Mouse (Mus musculus): ENCODE measurements around the gene Gpr171. TPM values are rescaled to one million over a fixed set of nuclear protein-coding genes. Genes with fewer than 3 reads are reported as not detected.

Gpr171 gene
- polyA plus RNA-seq, 1 experiment from 2014 or later = 1.2 TPM

DNA sequence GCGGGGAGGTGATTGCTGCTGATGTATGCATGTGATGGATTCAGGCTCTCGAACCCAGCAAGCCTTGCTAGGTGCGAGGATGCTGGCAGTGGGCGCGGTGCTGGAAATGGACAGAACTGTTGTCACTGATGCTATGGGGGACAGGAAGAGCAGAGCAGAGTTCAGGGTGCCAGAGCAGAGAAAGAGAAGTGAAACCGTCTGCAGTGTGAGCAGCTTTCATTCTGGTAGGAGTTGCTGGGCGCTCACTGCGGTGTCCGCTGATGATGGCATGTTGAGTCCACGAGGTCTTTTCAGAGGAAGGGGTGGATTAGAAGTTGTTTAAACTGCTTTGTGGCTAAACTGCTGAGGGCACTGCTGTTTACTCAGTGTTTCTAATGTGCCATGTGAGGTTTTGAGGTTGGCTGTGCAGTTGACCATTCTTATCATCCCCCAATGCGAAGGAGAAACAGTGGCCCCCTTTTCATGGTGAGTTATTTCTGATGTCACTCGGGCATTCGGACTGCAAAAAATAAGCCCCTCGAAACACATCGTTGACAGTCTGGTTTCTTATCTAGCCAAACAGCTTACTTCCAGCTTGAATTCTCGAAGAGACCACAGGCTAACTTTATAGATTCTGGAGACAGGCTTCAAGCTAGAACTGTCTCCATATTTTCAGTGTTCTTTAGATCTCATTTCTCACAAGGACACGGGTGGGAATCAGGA is 46.6 kb downstream of the Gpr171 start:
- Histone ChIP-seq H3K27ac (ENCODE audit: low read depth) (no peak overlapping the region), H3K4me1 (replicated peaks; ENCODE audit: control insufficient read depth, insufficient read depth, low read length) (0 out of 2 replicates have a peak, but pooled peaks cover 4% of the 10 kb centered on the region), H3K9me3 (ENCODE audit: control insufficient read depth, low read length) (no peaks in the 10 kb centered on the region), H3K9ac (ENCODE audit: low read length) (no peak overlapping the region), H3K36me3 (ENCODE audit: control insufficient read depth, insufficient read depth, low read length) (no peaks in the 10 kb centered on the region), H3K4me3 (ENCODE audit: low read depth, low read length) (no peak overlapping the region), H3K4me2 (ENCODE audit: low read length) (no peak overlapping the region), H3K27me3 (replicated peaks; ENCODE audit: control insufficient read depth, insufficient read depth, low read length) (no peaks in the 10 kb centered on the region)
- DNase-seq (ENCODE audit: low spot score) = no peak
- WGBS = 82% methylated on average over 17 of the region's 17 CpGs
- ATAC-seq (replicated peaks; ENCODE audit: low FRiP score, low TSS enrichment, low read depth) = no peak

Other genes starting within 250 kb of the Gpr171 start
- gene Clrn1, start 216.5 kb downstream of the Gpr171 start, polyA plus RNA-seq (2014; fragmentation: Nextera tagmentation; extraction: Ambion mirVana) = not detected in 2 replicates
- gene Med12l, start 96.0 kb downstream of the Gpr171 start, polyA plus RNA-seq (2014; fragmentation: Nextera tagmentation; extraction: Ambion mirVana) = 2.4 TPM in 2 replicates
- 8.4 and 8.6 TPM in 2 replicates for gene P2ry14, start 51.8 kb upstream of the Gpr171 start, polyA plus RNA-seq (2014; fragmentation: Nextera tagmentation; extraction: Ambion mirVana)
- not detected in 2 replicates for gene Gpr87, start 93.3 kb upstream of the Gpr171 start, polyA plus RNA-seq (2014; fragmentation: Nextera tagmentation; extraction: Ambion mirVana)
- gene P2ry13, start 109.1 kb upstream of the Gpr171 start, polyA plus RNA-seq (2014; fragmentation: Nextera tagmentation; extraction: Ambion mirVana) = 1.6 and 1.7 TPM in 2 replicates
- gene P2ry12, start 161.1 kb upstream of the Gpr171 start, polyA plus RNA-seq (2014; fragmentation: Nextera tagmentation; extraction: Ambion mirVana) = 1.9 and 2.5 TPM in 2 replicates
- 6.9 and 7.5 TPM in 2 replicates for gene Igsf10, start 242.6 kb upstream of the Gpr171 start, polyA plus RNA-seq (2014; fragmentation: Nextera tagmentation; extraction: Ambion mirVana)